Comparison of ENCODE assay signal across 8 mouse cellular contexts in the genomic region with DNA sequence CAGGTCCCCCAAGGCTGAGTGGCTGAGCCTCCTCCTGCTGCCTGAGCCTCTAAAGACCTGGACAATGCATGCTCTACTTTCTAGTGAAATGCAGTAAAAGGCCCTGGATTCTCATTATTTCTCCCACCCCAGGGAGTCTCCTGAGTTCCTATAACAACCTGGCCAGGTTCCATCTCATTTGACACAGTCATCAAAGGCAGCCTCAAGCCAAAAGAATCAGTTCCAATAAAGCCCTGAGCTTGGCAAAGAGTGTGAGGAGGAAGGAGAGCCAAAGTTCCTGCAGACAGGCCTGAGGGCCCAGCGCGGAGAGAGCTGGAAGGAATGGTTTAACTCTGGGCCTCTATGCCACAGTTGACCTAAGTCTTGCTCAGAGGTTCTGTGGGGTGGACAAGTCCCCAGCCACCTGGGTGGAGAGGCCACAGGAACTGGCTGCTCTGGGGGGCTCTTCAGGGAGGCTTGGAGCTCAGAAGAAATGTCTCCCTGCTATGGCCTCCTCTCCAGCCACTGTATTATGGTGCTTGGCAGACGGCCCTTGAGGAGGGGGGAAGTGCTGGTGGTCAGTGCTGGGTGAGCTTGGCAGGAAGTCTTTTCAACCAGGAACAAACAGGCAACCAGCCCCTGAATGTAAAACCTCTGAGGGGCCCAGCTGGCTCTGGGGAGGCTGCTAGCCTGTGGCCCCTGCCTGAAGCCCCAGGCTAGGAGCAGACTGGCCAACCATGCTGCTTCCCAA. TPM values are rescaled to one million over a fixed set of nuclear protein-coding genes. Genes with fewer than 3 reads are reported as not detected.
DNase-seq lines count a peak whose midpoint lies in the region; ATAC-seq and TF ChIP-seq lines count a peak whose summit lies in the region.

No protein-coding gene starts in this region.

- intact Hi-C loops in left cerebral cortex, adult 2 months (cut with DNase I): loop anchor here (1.0 kb wide), 1 partner anchor 18 kb away; no protein-coding TSS in a partner anchor

- peaks cover 15% of the 10 kb centered on the region for H3K4me1 ChIP-seq in brown adipose tissue, adult 24 weeks (ENCODE audit: control insufficient read depth, insufficient read depth, insufficient read length, low read length)
- H3K4me1 ChIP-seq in forebrain, embryonic 16.5 days (replicated peaks; ENCODE audit: control insufficient read depth, insufficient read depth, low read length): peaks cover 12% of the 10 kb centered on the region
- peaks cover 4% of the 10 kb centered on the region; the same call in 1 of the 2 replicates for H3K4me1 ChIP-seq in hindbrain, embryonic 16.5 days (ENCODE audit: control insufficient read depth, insufficient read depth, low read depth, low read length)
- peaks cover 16% of the 10 kb centered on the region for H3K4me1 ChIP-seq in neural tube, embryonic 15.5 days

- no peak overlapping the region for H3K4me3 ChIP-seq in brown adipose tissue, adult 24 weeks (ENCODE audit: insufficient read depth, low read depth, low read length)
- H3K4me3 ChIP-seq in forebrain, embryonic 16.5 days (replicated peaks; ENCODE audit: low read length): no peak overlapping the region
- no peak overlapping the region for H3K4me3 ChIP-seq in hindbrain, embryonic 16.5 days (ENCODE audit: low read length)
- H3K4me3 ChIP-seq in left cerebral cortex, adult 2 months: no peak overlapping the region
- H3K4me3 ChIP-seq in neural tube, embryonic 15.5 days (replicated peaks): no peak overlapping the region

- no peaks in the 10 kb centered on the region for H3K9me3 ChIP-seq in forebrain, embryonic 16.5 days (ENCODE audit: control insufficient read depth, low read length)
- peaks cover 4% of the 10 kb centered on the region; the same call in 1 of the 2 replicates for H3K9me3 ChIP-seq in hindbrain, embryonic 16.5 days (ENCODE audit: control insufficient read depth, low read length)
- H3K9me3 ChIP-seq in neural tube, embryonic 15.5 days (replicated peaks): no peaks in the 10 kb centered on the region

- TF ChIP-seq CTCF in left cerebral cortex, adult 2 months (IDR thresholded peaks at IDR 0.05): no peak

- H3K4me2 ChIP-seq in forebrain, embryonic 16.5 days (ENCODE audit: low read length): no peak overlapping the region
- no peak overlapping the region for H3K4me2 ChIP-seq in hindbrain, embryonic 16.5 days (ENCODE audit: low read length)
- H3K4me2 ChIP-seq in neural tube, embryonic 15.5 days: no peak overlapping the region

- H3K27me3 ChIP-seq in forebrain, embryonic 16.5 days (replicated peaks; ENCODE audit: control insufficient read depth, insufficient read depth, low read length): no peaks in the 10 kb centered on the region
- H3K27me3 ChIP-seq in hindbrain, embryonic 16.5 days (replicated peaks; ENCODE audit: control insufficient read depth, insufficient read depth, low read length): no peaks in the 10 kb centered on the region
- no peaks in the 10 kb centered on the region for H3K27me3 ChIP-seq in neural tube, embryonic 15.5 days (replicated peaks)

- ATAC-seq in forebrain, embryonic 16.5 days: peak; percentile 86
- peak; percentile 95 for ATAC-seq in hindbrain, embryonic 16.5 days
- peak; percentile 87 for ATAC-seq in neural tube, embryonic 15.5 days (ENCODE audit: low FRiP score)
- ATAC-seq in inflammation-experienced regulatory T-cells, adult 6 months: no peak

- H3K36me3 ChIP-seq in forebrain, embryonic 16.5 days (ENCODE audit: control insufficient read depth, insufficient read depth): no peaks in the 10 kb centered on the region
- H3K36me3 ChIP-seq in hindbrain, embryonic 16.5 days (ENCODE audit: control insufficient read depth, insufficient read depth, low read length): peaks cover 2% of the 10 kb centered on the region; the same call in 1 of the 2 replicates
- no peaks in the 10 kb centered on the region; the same call in 1 of the 2 replicates for H3K36me3 ChIP-seq in neural tube, embryonic 15.5 days

- 18% methylated on average over 3 of the region's 3 CpGs for WGBS in forebrain, embryonic 16.5 days
- 35% methylated on average over 3 of the region's 3 CpGs for WGBS in hindbrain, embryonic 16.5 days
- WGBS in neural tube, embryonic 15.5 days: 52% methylated on average over 3 of the region's 3 CpGs

- peak; percentile 16 for DNase-seq in MN1 (ENCODE audit: low spot score)
- DNase-seq in left cerebral cortex, adult 2 months (ENCODE audit: extremely low spot score in 1 of 2, low spot score in 2 of 2): peak in 1 of 2 experiments; percentile 51
- no peak for DNase-seq in thymus, adult 18-20 months

- H3K27ac ChIP-seq in brown adipose tissue, adult 24 weeks (replicated peaks; ENCODE audit: low read depth, low read length): peak overlapping the region; percentile 35
- H3K27ac ChIP-seq in forebrain, embryonic 16.5 days (ENCODE audit: low read length): peak overlapping the region; percentile 76
- H3K27ac ChIP-seq in hindbrain, embryonic 16.5 days (ENCODE audit: low read depth, low read length): peak overlapping the region; percentile 82
- peak overlapping the region; percentile 52 for H3K27ac ChIP-seq in left cerebral cortex, adult 2 months
- peak overlapping the region; percentile 83 for H3K27ac ChIP-seq in neural tube, embryonic 15.5 days (replicated peaks)

- H3K9ac ChIP-seq in forebrain, embryonic 16.5 days (replicated peaks; ENCODE audit: low read depth, low read length): no peak overlapping the region
- H3K9ac ChIP-seq in hindbrain, embryonic 16.5 days (ENCODE audit: low read depth, low read length): no peak overlapping the region
- H3K9ac ChIP-seq in neural tube, embryonic 15.5 days (replicated peaks): no peak overlapping the region

RNA-seq across cellular contexts. Expression of a gene that starts 30.7 kb away (rescaled TPM):
- 51.9 and 66.8 TPM in 2 replicates for polyA plus RNA-seq in brown adipose tissue, adult 24 weeks (2012; ENCODE audit: insufficient read depth, insufficient read length, missing spikeins)
- polyA plus RNA-seq in forebrain, embryonic 16.5 days (2015; fragmentation: Nextera tagmentation; extraction: Ambion mirVana): 23.1 and 27.1 TPM in 2 replicates
- polyA plus RNA-seq in hindbrain, embryonic 16.5 days (2015; fragmentation: Nextera tagmentation; extraction: Ambion mirVana): 49.1 and 61.3 TPM in 2 replicates
- total RNA-seq in left cerebral cortex, adult 2 months (2021): 100 to 1,000 TPM; 161 to 173 TPM
- polyA plus RNA-seq in neural tube, embryonic 15.5 days (2015; fragmentation: Nextera tagmentation; extraction: Ambion mirVana): 38.4 and 39.3 TPM in 2 replicates
- 1 to 10 TPM; 1.4 to 3.3 (median 2.1) TPM for polyA plus RNA-seq in inflammation-experienced regulatory T-cells, adult 6 months (2017; shearing (Covaris generic))
